Mouse (Mus musculus): ENCODE data around the gene Parp16. TPM values are rescaled to one million over a fixed set of nuclear protein-coding genes. Genes with fewer than 3 reads are reported as not detected.

Gene Parp16
- total RNA-seq, 1 experiment from 2014 or later, result 26.9 TPM

Other genes starting within 250 kb of the Parp16 start
- not detected in 2 replicates for gene Slc24a1, start 243.7 kb upstream of the Parp16 start, total RNA-seq (2021)
- gene Ints14, start 234.4 kb upstream of the Parp16 start, total RNA-seq (2021), result 29.8 and 33.7 TPM in 2 replicates
- 290 and 361 TPM in 2 replicates for gene Hacd3, start 173.7 kb upstream of the Parp16 start, total RNA-seq (2021)
- gene Dpp8, start 162.9 kb upstream of the Parp16 start, total RNA-seq (2021), result 93.5 and 97.9 TPM in 2 replicates
- 31.7 and 42.0 TPM in 2 replicates for gene Igdcc4, start 93.9 kb upstream of the Parp16 start, total RNA-seq (2021)
- 1.2 and 1.3 TPM in 2 replicates for gene Igdcc3, start 54.2 kb upstream of the Parp16 start, total RNA-seq (2021)
- 4.0 and 4.3 TPM in 2 replicates for gene Cilp, start 69.8 kb downstream of the Parp16 start, total RNA-seq (2021)
- 57.3 and 57.5 TPM in 2 replicates for gene Clpx, start 98.9 kb downstream of the Parp16 start, total RNA-seq (2021)
- 16.1 and 19.0 TPM in 2 replicates for gene Pdcd7, start 150.8 kb downstream of the Parp16 start, total RNA-seq (2021)
- 0.90 TPM in 1 of 2 replicates, not detected in the other for gene Ubap1l, start 165.7 kb downstream of the Parp16 start, total RNA-seq (2021)
- 0.43 TPM in 1 of 2 replicates, not detected in the other for gene Kbtbd13, start 196.3 kb downstream of the Parp16 start, total RNA-seq (2021)
- 9.6 and 15.9 TPM in 2 replicates for gene Rasl12, start 203.2 kb downstream of the Parp16 start, total RNA-seq (2021)
- gene Slc51b, start 227.6 kb downstream of the Parp16 start, total RNA-seq (2021), result not detected in 2 replicates
- 16.9 and 20.1 TPM in 2 replicates for gene Mtfmt, start 240.4 kb downstream of the Parp16 start, total RNA-seq (2021)

All from adrenal gland, postnatal 25 days (tissue).